16 mouse cellular contexts compared by ENCODE assay signal in the genomic region with DNA sequence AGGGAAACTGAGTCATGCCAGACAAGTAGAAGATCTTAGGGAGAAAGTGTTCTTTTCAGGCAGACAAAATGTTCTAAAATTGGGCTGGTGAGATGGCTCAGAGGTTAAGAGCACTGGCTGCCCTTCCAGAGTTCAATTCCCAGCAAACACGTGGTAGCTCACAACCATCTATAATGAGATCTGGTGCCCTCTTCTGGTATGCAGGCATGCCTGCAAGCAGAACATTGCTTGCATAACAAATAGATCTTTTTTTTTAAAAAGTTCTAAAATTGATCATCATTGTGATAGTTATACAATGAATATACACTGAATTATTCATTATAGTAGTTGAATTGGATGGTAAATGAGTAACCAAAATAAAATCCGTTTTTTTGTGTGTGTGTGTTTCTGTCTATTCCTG. TPM values are rescaled to one million over a fixed set of nuclear protein-coding genes. Genes with fewer than 3 reads are reported as not detected.
DNase-seq lines count a peak whose midpoint lies in the region; ATAC-seq and TF ChIP-seq lines count a peak whose summit lies in the region.
"Had no signal": no experiment of that assay in that cellular context is flagged by ENCODE, and none has a peak within 500 bp of the region (broad histone marks: within the 10 kb centered on the region; RNA-seq: fewer than 3 reads in every experiment).

No protein-coding gene starts in this region.

- H3K9me3 ChIP-seq in heart, postnatal 0 days (replicated peaks; ENCODE audit: control insufficient read depth, low read length): no peaks in the 10 kb centered on the region
- no peaks in the 10 kb centered on the region for H3K9me3 ChIP-seq in heart, embryonic 10.5 days
- no peaks in the 10 kb centered on the region for H3K9me3 ChIP-seq in liver, postnatal 0 days (ENCODE audit: low read length)
- H3K9me3 ChIP-seq in liver, embryonic 11.5 days (ENCODE audit: control insufficient read depth, low read length): no peaks in the 10 kb centered on the region
- no peaks in the 10 kb centered on the region for H3K9me3 ChIP-seq in CH12.LX (replicated peaks; ENCODE audit: low read length)
- no peaks in the 10 kb centered on the region for H3K9me3 ChIP-seq in forebrain, embryonic 14.5 days (replicated peaks; ENCODE audit: control insufficient read depth, low read length)
- H3K9me3 ChIP-seq: embryonic facial prominence, embryonic 15.5 days; forebrain, embryonic 12.5 days had no signal

- H3K4me2 ChIP-seq in heart, postnatal 0 days (ENCODE audit: low read depth, low read length): no peak overlapping the region
- H3K4me2 ChIP-seq in liver, postnatal 0 days (ENCODE audit: low read depth, low read length): no peak overlapping the region
- H3K4me2 ChIP-seq in liver, embryonic 11.5 days: no peak overlapping the region
- H3K4me2 ChIP-seq in CH12.LX (ENCODE audit: insufficient read depth, low read depth, poor library complexity, severe bottlenecking): no peak overlapping the region
- H3K4me2 ChIP-seq in forebrain, embryonic 14.5 days (ENCODE audit: low read length): no peak overlapping the region
- H3K4me2 ChIP-seq: embryonic facial prominence, embryonic 15.5 days; forebrain, embryonic 12.5 days; heart, embryonic 11.5 days had no signal

- no peak overlapping the region for H3K4me3 ChIP-seq in heart, postnatal 0 days (ENCODE audit: low read depth, low read length)
- H3K4me3 ChIP-seq in heart, embryonic 10.5 days: no peak overlapping the region
- H3K4me3 ChIP-seq in liver, postnatal 0 days (ENCODE audit: low read depth, low read length): no peak overlapping the region
- H3K4me3 ChIP-seq in liver, embryonic 11.5 days (ENCODE audit: low read depth, low read length): no peak overlapping the region
- H3K4me3 ChIP-seq in CH12.LX (replicated peaks in 1 of 3; ENCODE audit: low read depth in 2 of 3, low read length in 2 of 3, poor library complexity in 1 of 3): no peak overlapping the region
- no peak overlapping the region for H3K4me3 ChIP-seq in forebrain, embryonic 14.5 days (ENCODE audit: low read depth, low read length)
- H3K4me3 ChIP-seq: embryonic facial prominence, embryonic 15.5 days; forebrain, embryonic 12.5 days; myocyte had no signal

- no peaks in the 10 kb centered on the region for H3K27me3 ChIP-seq in heart, postnatal 0 days (ENCODE audit: control insufficient read depth, insufficient read depth, low read length)
- no peaks in the 10 kb centered on the region for H3K27me3 ChIP-seq in heart, embryonic 10.5 days (ENCODE audit: insufficient read depth, poor library complexity, severe bottlenecking)
- H3K27me3 ChIP-seq in liver, postnatal 0 days (ENCODE audit: insufficient read depth, low read length): no peaks in the 10 kb centered on the region
- H3K27me3 ChIP-seq in liver, embryonic 11.5 days (replicated peaks; ENCODE audit: control insufficient read depth, insufficient read depth, low read length): no peaks in the 10 kb centered on the region; the same call in 1 of the 2 replicates
- H3K27me3 ChIP-seq in CH12.LX (replicated peaks): no peaks in the 10 kb centered on the region
- no peaks in the 10 kb centered on the region for H3K27me3 ChIP-seq in forebrain, embryonic 14.5 days (replicated peaks; ENCODE audit: control insufficient read depth, insufficient read depth, low read length)

- ATAC-seq in heart, postnatal 0 days (ENCODE audit: insufficient read depth, low read depth): no peak
- ATAC-seq in liver, postnatal 0 days: no peak
- ATAC-seq in liver, embryonic 11.5 days (replicated peaks; ENCODE audit: low FRiP score): no peak
- no peak for ATAC-seq in megakaryocyte, adult 5-6 weeks (ENCODE audit: poor library complexity, severe bottlenecking)
- ATAC-seq in forebrain, embryonic 14.5 days: no peak
- ATAC-seq: intestine, embryonic 16.5 days had no signal

- no peak overlapping the region for H3K27ac ChIP-seq in heart, postnatal 0 days (ENCODE audit: low read depth)
- no peak overlapping the region for H3K27ac ChIP-seq in heart, embryonic 10.5 days
- no peak overlapping the region for H3K27ac ChIP-seq in liver, postnatal 0 days (ENCODE audit: low read depth)
- no peak overlapping the region for H3K27ac ChIP-seq in liver, embryonic 11.5 days (ENCODE audit: low read depth, low read length)
- no peak overlapping the region for H3K27ac ChIP-seq in CH12.LX (ENCODE audit: insufficient read depth, low read depth)
- no peak overlapping the region for H3K27ac ChIP-seq in forebrain, embryonic 14.5 days (ENCODE audit: low read depth, low read length)
- H3K27ac ChIP-seq: embryonic facial prominence, embryonic 15.5 days; forebrain, embryonic 12.5 days had no signal

- H3K4me1 ChIP-seq in heart, postnatal 0 days (ENCODE audit: control insufficient read depth, insufficient read depth): peaks cover 3% of the 10 kb centered on the region; the same call in 1 of the 2 replicates
- peaks cover 22% of the 10 kb centered on the region for H3K4me1 ChIP-seq in heart, embryonic 10.5 days
- H3K4me1 ChIP-seq in liver, postnatal 0 days (ENCODE audit: insufficient read depth): peaks cover 1% of the 10 kb centered on the region; the same call in 1 of the 2 replicates
- peaks cover 3% of the 10 kb centered on the region; the same call in 1 of the 2 replicates for H3K4me1 ChIP-seq in liver, embryonic 11.5 days (replicated peaks; ENCODE audit: control insufficient read depth, insufficient read depth, low read length)
- H3K4me1 ChIP-seq in CH12.LX (ENCODE audit: control insufficient read depth in 1 of 2, insufficient read depth in 2 of 2): peaks cover 5 to 29% of the 10 kb centered on the region in 2 experiments
- H3K4me1 ChIP-seq in forebrain, embryonic 14.5 days (ENCODE audit: control insufficient read depth, insufficient read depth, low read length): peaks cover 7% of the 10 kb centered on the region; the same call in 1 of the 2 replicates
- H3K4me1 ChIP-seq: embryonic facial prominence, embryonic 15.5 days had no signal

- 0 out of 2 replicates have a peak, but pooled peaks cover 5% of the 10 kb centered on the region for H3K79me2 ChIP-seq in CH12.LX (replicated peaks; ENCODE audit: control insufficient read depth, extremely low read depth, insufficient read depth, poor library complexity, severe bottlenecking)

- peak; percentile 43 for TF ChIP-seq CTCF in heart, postnatal 0 days (IDR thresholded peaks at IDR 0.05; ENCODE audit: low read depth)
- peak; percentile 55 for TF ChIP-seq CTCF in liver, postnatal 0 days (IDR thresholded peaks at IDR 0.05; ENCODE audit: low read depth)
- TF ChIP-seq CTCF in CH12.LX (conservative IDR thresholded peaks at IDR 0.05 in 1 of 2, IDR thresholded peaks at IDR 0.05 in 1 of 2; ENCODE audit: low read depth in 2 of 2, low read length in 2 of 2): peak; percentile 36 to 61; a peak in 2 of 4 replicates
- peak; percentile 33; the same call in 1 of the 2 replicates for TF ChIP-seq CTCF in brain, embryonic 14.5 days (IDR thresholded peaks at IDR 0.05; ENCODE audit: borderline replicate concordance, extremely low read depth, insufficient read depth, insufficient read length)

- DNase-seq in heart, postnatal 0 days (ENCODE audit: low spot score): no peak
- no peak for DNase-seq in heart, embryonic 10.5 days (ENCODE audit: low spot score)
- DNase-seq in liver, postnatal 0 days: no peak
- DNase-seq in liver, embryonic 11.5 days (ENCODE audit: low spot score): no peak
- no peak for DNase-seq in CH12.LX (ENCODE audit: extremely low read depth)
- no peak for DNase-seq in brain, embryonic 14.5 days (ENCODE audit: low read depth)
- DNase-seq in forebrain, embryonic 14.5 days (ENCODE audit: low spot score): no peak
- DNase-seq: adrenal gland, postnatal 14 days; gastrocnemius, postnatal 10 days; right cerebral cortex, postnatal 25 days had no signal

- H3K36me3 ChIP-seq in heart, postnatal 0 days (replicated peaks; ENCODE audit: control insufficient read depth, insufficient read depth, low read length): no peaks in the 10 kb centered on the region
- no peaks in the 10 kb centered on the region for H3K36me3 ChIP-seq in heart, embryonic 10.5 days
- H3K36me3 ChIP-seq in liver, postnatal 0 days (replicated peaks; ENCODE audit: insufficient read depth, low read length): no peaks in the 10 kb centered on the region
- H3K36me3 ChIP-seq in liver, embryonic 11.5 days (ENCODE audit: control insufficient read depth, insufficient read depth, low read length): no peaks in the 10 kb centered on the region
- H3K36me3 ChIP-seq in CH12.LX (replicated peaks in 1 of 2; ENCODE audit: control insufficient read depth in 1 of 2, insufficient read depth in 1 of 2, low read length in 1 of 2): no peaks in the 10 kb centered on the region
- H3K36me3 ChIP-seq in forebrain, embryonic 14.5 days (ENCODE audit: control insufficient read depth, insufficient read depth, low read length): no peaks in the 10 kb centered on the region
- H3K36me3 ChIP-seq: embryonic facial prominence, embryonic 15.5 days; forebrain, embryonic 12.5 days had no signal

- TF ChIP-seq EP300 in heart, postnatal 0 days (IDR thresholded peaks at IDR 0.05; ENCODE audit: low read depth): no peak
- TF ChIP-seq EP300 in liver, postnatal 0 days (IDR thresholded peaks at IDR 0.05; ENCODE audit: low read depth): no peak
- TF ChIP-seq EP300 in CH12.LX (IDR thresholded peaks at IDR 0.05; ENCODE audit: low read length): no peak

- peak; percentile 48 for TF ChIP-seq RAD21 in CH12.LX (IDR thresholded peaks at IDR 0.05; ENCODE audit: low read depth, low read length)

- TF ChIP-seq POLR2A in CH12.LX (IDR thresholded peaks at IDR 0.05; ENCODE audit: low read depth, low read length): no peak
- no peak for TF ChIP-seq POLR2A in brain, embryonic 14.5 days (IDR thresholded peaks at IDR 0.05; ENCODE audit: borderline replicate concordance, extremely low read depth, insufficient read depth, insufficient read length, poor library complexity, severe bottlenecking)

- dilution Hi-C loops in CH12.LX (cut with MboI; ENCODE audit: extremely low pct_ligation_motif_present, extremely low pct_unique_long_range_greater_than_20kb, low sequenced_read_pairs): no loop called here

- in situ Hi-C loops in CH12.LX (cut with MboI; ENCODE audit: low pct_ligation_motif_present, low pct_unique_long_range_greater_than_20kb, low sequenced_read_pairs): no loop called here

- H3K9ac ChIP-seq in heart, postnatal 0 days (replicated peaks; ENCODE audit: low read depth, low read length): no peak overlapping the region
- H3K9ac ChIP-seq in liver, postnatal 0 days (replicated peaks): no peak overlapping the region
- no peak overlapping the region for H3K9ac ChIP-seq in liver, embryonic 11.5 days (ENCODE audit: low read depth, low read length)
- no peak overlapping the region for H3K9ac ChIP-seq in CH12.LX (ENCODE audit: insufficient read depth, low read depth)
- H3K9ac ChIP-seq in forebrain, embryonic 14.5 days (ENCODE audit: low read length): no peak overlapping the region
- H3K9ac ChIP-seq: embryonic facial prominence, embryonic 15.5 days; forebrain, embryonic 12.5 days had no signal

- WGBS in heart, postnatal 0 days: 57% methylated on average over 2 of the region's 2 CpGs
- 40% methylated on average over 2 of the region's 2 CpGs for WGBS in heart, embryonic 10.5 days
- WGBS in liver, postnatal 0 days (ENCODE audit: insufficient replicate concordance): 31% methylated on average over 2 of the region's 2 CpGs
- 33% methylated on average over 2 of the region's 2 CpGs for WGBS in liver, embryonic 11.5 days
- 45% methylated on average over 2 of the region's 2 CpGs for WGBS in forebrain, embryonic 14.5 days

RNA-seq across cellular contexts. Expression of a gene that starts 6.5 kb away (rescaled TPM):
- total RNA-seq in heart, postnatal 0 days (2014; rRNA removed; ENCODE audit: low replicate concordance): 15.7 and 25.2 TPM in 2 replicates
- 12.5 and 13.0 TPM in 2 replicates for polyA plus RNA-seq in heart, postnatal 0 days (2015; fragmentation: Nextera tagmentation; extraction: Ambion mirVana)
- polyA plus RNA-seq in heart, embryonic 10.5 days (2016; fragmentation: Nextera tagmentation; extraction: Ambion mirVana): 31.2 and 33.9 TPM in 2 replicates
- polyA plus RNA-seq in liver, postnatal 0 days (2015; fragmentation: Nextera tagmentation; extraction: Ambion mirVana): 3.5 and 4.1 TPM in 2 replicates
- 14.0 and 14.2 TPM in 2 replicates for polyA plus RNA-seq in liver, embryonic 11.5 days (2014; fragmentation: Nextera tagmentation; extraction: Ambion mirVana)
- total RNA-seq in CH12.LX (2012; rRNA removed) (13.7 and 14.4 TPM in 2 replicates), CH12.LX (2014; rRNA removed) (8.8 and 9.0 TPM in 2 replicates)
- polyA plus RNA-seq in CH12.LX (2012; ENCODE audit: insufficient read length, low read depth): 17.4 and 17.8 TPM in 2 replicates
- polyA plus RNA-seq in brain, embryonic 14.5 days (2012; rRNA removed): 10.5 and 12.9 TPM in 2 replicates
- total RNA-seq in megakaryocyte, adult 5-6 weeks (2015): 1.6 and 3.7 TPM in 2 replicates
- total RNA-seq in megakaryocyte, adult 5-6 weeks (2017): 2.4 and 3.3 TPM in 2 replicates
- polyA plus RNA-seq in forebrain, embryonic 14.5 days (2014; fragmentation: Nextera tagmentation; extraction: Ambion mirVana): 9.0 and 11.6 TPM in 2 replicates
